Mouse (Mus musculus) liver, embryonic 15.5 days (tissue): ENCODE results near the gene Rnf20. TPM values are rescaled to one million over a fixed set of nuclear protein-coding genes. Genes with fewer than 3 reads are reported as not detected.

Experiments
- ATAC-seq: fragments of 200-750 bp; cut with Nextera tagmentation; 2 replicates; pipeline ENCODE4 v1.8.0; 2017; ENCODE audit warnings: moderate number of reproducible peaks, mild to moderate bottlenecking, moderate library complexity; ENCODE audit not compliant: insufficient read depth
- H3K27ac ChIP-seq: fragments of 300-500 bp; sonication (generic); replicated peaks from 2 replicates; pipeline ENCODE4 v1.5.1; 2015; ENCODE audit warnings: mild to moderate bottlenecking, inconsistent platforms
- H3K27me3 ChIP-seq: fragments of 300-500 bp; sonication (generic); 2 replicates; pipeline ENCODE4 v1.6.1; 2015; ENCODE audit warnings: mild to moderate bottlenecking, inconsistent platforms
- H3K36me3 ChIP-seq: fragments of 300-500 bp; sonication (generic); replicated peaks from 2 replicates; pipeline ENCODE4 v1.6.1; 2015; ENCODE audit warnings: moderate library complexity, mild to moderate bottlenecking, inconsistent platforms
- H3K4me1 ChIP-seq: fragments of 300-500 bp; sonication (generic); replicated peaks from 2 replicates; pipeline ENCODE4 v1.6.1; 2015; ENCODE audit warnings: inconsistent platforms
- H3K4me2 ChIP-seq: fragments of 300-500 bp; sonication (generic); 2 replicates; pipeline ENCODE4 v1.6.1; 2015; ENCODE audit warnings: moderate library complexity, mild to moderate bottlenecking, inconsistent platforms
- H3K4me3 ChIP-seq: fragments of 300-500 bp; sonication (generic); replicated peaks from 2 replicates; pipeline ENCODE4 v1.5.1; 2015; ENCODE audit warnings: mild to moderate bottlenecking, inconsistent platforms
- H3K9ac ChIP-seq: fragments of 300-500 bp; sonication (generic); 2 replicates; pipeline ENCODE4 v1.6.1; 2015; ENCODE audit warnings: moderate library complexity, mild to moderate bottlenecking, inconsistent platforms
- H3K9me3 ChIP-seq: fragments of 300-500 bp; sonication (generic); replicated peaks from 2 replicates; pipeline ENCODE4 v1.6.1; 2016; ENCODE audit warnings: inconsistent platforms
- WGBS: fragments of 180-500 bp; shearing (Covaris S2); methylation state at CpG from one replicate; pipeline ENCODE4 v1.1.7; 2015; ENCODE audit warnings: mixed read lengths; ENCODE audit not compliant: insufficient replicate concordance; 5-methylcytosine and 5-hydroxymethylcytosine counted together
- polyA plus RNA-seq: library from polyadenylated mRNA; unstranded; fragments of >200 nt; fragmentation: Nextera tagmentation; extraction: Ambion mirVana; gene quantifications from 2 replicates; pipeline ENCODE4 v1.2.1, GENCODE M21; 2015

Gene Rnf20
- polyA plus RNA-seq, 1 experiment from 2014 or later: 14.2 TPM

- Histone ChIP-seq H3K4me3 (no peak overlapping the region), H3K9ac (no peak overlapping the region), H3K4me1 (no peaks in the 10 kb centered on the region), H3K9me3 (no peaks in the 10 kb centered on the region), H3K27ac (no peak overlapping the region), H3K36me3 (peaks cover 49% of the 10 kb centered on the region), H3K4me2 (no peak overlapping the region), H3K27me3 (no peaks in the 10 kb centered on the region)
- ATAC-seq: no peak
- 87% methylated on average over 9 of the region's 9 CpGs for WGBS
Measured at GRCm38 (mm10) chr4:49661664-49662063, 29.9 kb downstream of the Rnf20 start.

GRCm38 (mm10) chr4:49662231-49662630, 30.4 kb downstream of the Rnf20 start:
- H3K4me1 ChIP-seq: no peaks in the 10 kb centered on the region
- no peak overlapping the region for H3K4me2 ChIP-seq
- H3K4me3 ChIP-seq: no peak overlapping the region
- ATAC-seq: no peak
- no peaks in the 10 kb centered on the region for H3K27me3 ChIP-seq
- H3K36me3 ChIP-seq: peaks cover 43% of the 10 kb centered on the region
- H3K27ac ChIP-seq: no peak overlapping the region
- 70% methylated on average over 4 of the region's 4 CpGs for WGBS
- no peak overlapping the region for H3K9ac ChIP-seq
- no peaks in the 10 kb centered on the region for H3K9me3 ChIP-seq

GRCm38 (mm10) chr4:49664850-49665249, 33.0 kb downstream of the Rnf20 start:
- Histone ChIP-seq H3K27ac (no peak overlapping the region), H3K4me2 (no peak overlapping the region), H3K4me1 (no peaks in the 10 kb centered on the region), H3K9ac (no peak overlapping the region), H3K27me3 (no peaks in the 10 kb centered on the region), H3K4me3 (no peak overlapping the region), H3K36me3 (peaks cover 23% of the 10 kb centered on the region), H3K9me3 (no peaks in the 10 kb centered on the region)
- 72% methylated on average over 5 of the region's 5 CpGs for WGBS
- ATAC-seq: no peak

- Histone ChIP-seq H3K27ac (no peak overlapping the region), H3K4me2 (no peak overlapping the region), H3K36me3 (no peaks in the 10 kb centered on the region), H3K27me3 (no peaks in the 10 kb centered on the region), H3K4me3 (no peak overlapping the region), H3K4me1 (no peaks in the 10 kb centered on the region), H3K9ac (no peak overlapping the region), H3K9me3 (no peaks in the 10 kb centered on the region)
- no peak for ATAC-seq
- 71% methylated on average over 6 of the region's 6 CpGs for WGBS
Measured at GRCm38 (mm10) chr4:49676071-49676470, 44.3 kb downstream of the Rnf20 start.

GRCm38 (mm10) chr4:49676790-49677189, 45.0 kb downstream of the Rnf20 start:
- no peak overlapping the region for H3K4me2 ChIP-seq
- no peaks in the 10 kb centered on the region for H3K4me1 ChIP-seq
- WGBS: 49% methylated on average over 7 of the region's 7 CpGs
- no peak overlapping the region for H3K4me3 ChIP-seq
- H3K27ac ChIP-seq: no peak overlapping the region
- no peaks in the 10 kb centered on the region for H3K36me3 ChIP-seq
- no peaks in the 10 kb centered on the region for H3K9me3 ChIP-seq
- no peak for ATAC-seq
- no peaks in the 10 kb centered on the region for H3K27me3 ChIP-seq
- H3K9ac ChIP-seq: no peak overlapping the region

GRCm38 (mm10) chr4:49680171-49680875, 48.5 kb downstream of the Rnf20 start:
- Histone ChIP-seq H3K4me2 (no peak overlapping the region), H3K27me3 (no peaks in the 10 kb centered on the region), H3K36me3 (no peaks in the 10 kb centered on the region), H3K9ac (no peak overlapping the region), H3K27ac (no peak overlapping the region), H3K9me3 (no peaks in the 10 kb centered on the region), H3K4me1 (no peaks in the 10 kb centered on the region), H3K4me3 (no peak overlapping the region)
- 69% methylated on average over 11 of the region's 11 CpGs for WGBS
- no peak for ATAC-seq

- Histone ChIP-seq H3K4me2 (no peak within 1 kb of the TSS), H3K9ac (no peak within 1 kb of the TSS), H3K9me3 (no peaks in the 10 kb centered on the region), H3K27me3 (no peaks in the 10 kb centered on the region), H3K4me3 (no peak within 1 kb of the TSS), H3K4me1 (no peaks in the 10 kb centered on the region), H3K36me3 (no peaks in the 10 kb centered on the region), H3K27ac (no peak within 1 kb of the TSS)
- 69% methylated on average over 13 of the region's 13 CpGs for WGBS
- no peak for ATAC-seq
Measured at GRCm38 (mm10) chr4:49681812-49682211, 50.0 kb downstream of the Rnf20 start, which contains the start of gene Ppp3r2. Gene Ppp3r2, minus strand, starts transcription at chr4:49682024.

- Histone ChIP-seq H3K9ac (no peak overlapping the region), H3K4me2 (no peak overlapping the region), H3K27me3 (no peaks in the 10 kb centered on the region), H3K4me1 (no peaks in the 10 kb centered on the region), H3K4me3 (no peak overlapping the region), H3K27ac (no peak overlapping the region), H3K36me3 (no peaks in the 10 kb centered on the region), H3K9me3 (no peaks in the 10 kb centered on the region)
- ATAC-seq: no peak
- WGBS: 18% methylated on average over 9 of the region's 9 CpGs
Measured at GRCm38 (mm10) chr4:49688594-49689288, 56.9 kb downstream of the Rnf20 start.

GRCm38 (mm10) chr4:49691405-49692194, 59.8 kb downstream of the Rnf20 start:
- WGBS: 54% methylated on average over 12 of the region's 12 CpGs
- ATAC-seq: no peak
- H3K9ac ChIP-seq: no peak overlapping the region

More at GRCm38 (mm10) chr4:49691405-49692194, 59.8 kb downstream of the Rnf20 start:
- Histone ChIP-seq H3K27me3 (no peaks in the 10 kb centered on the region), H3K9me3 (no peaks in the 10 kb centered on the region), H3K36me3 (no peaks in the 10 kb centered on the region), H3K27ac (no peak overlapping the region), H3K4me3 (no peak overlapping the region), H3K4me1 (no peaks in the 10 kb centered on the region), H3K4me2 (no peak overlapping the region)
